Comparison of ENCODE assay signal across 31 mouse cellular contexts in genomic region chr2:154834149-154834865, GRCm38 (mm10). TPM values are rescaled to one million over a fixed set of nuclear protein-coding genes. Genes with fewer than 3 reads are reported as not detected.
DNase-seq lines count a peak whose midpoint lies in the region; ATAC-seq and TF ChIP-seq lines count a peak whose summit lies in the region.
"Had no signal": no experiment of that assay in that cellular context is flagged by ENCODE, and none has a peak within 500 bp of the region (broad histone marks: within the 10 kb centered on the region; RNA-seq: fewer than 3 reads in every experiment).

No protein-coding gene starts in this region.

- 0 out of 2 replicates have a peak, but pooled peaks cover 9% of the 10 kb centered on the region for H3K9me3 ChIP-seq in embryonic facial prominence, embryonic 14.5 days (ENCODE audit: control insufficient read depth, low read length)
- H3K9me3 ChIP-seq in embryonic facial prominence, embryonic 10.5 days, result peaks cover 7% of the 10 kb centered on the region; the same call in 1 of the 2 replicates
- H3K9me3 ChIP-seq: embryonic facial prominence, embryonic 12.5 days; G1E; heart, embryonic 12.5 days; hindbrain, embryonic 13.5 days; midbrain, embryonic 15.5 days had no signal

- 87% methylated on average over 6 of the region's 6 CpGs for WGBS in embryonic facial prominence, embryonic 14.5 days
- WGBS in embryonic facial prominence, embryonic 10.5 days, result 96% methylated on average over 6 of the region's 6 CpGs
- WGBS in cerebellum, adult 2 months, result 27% methylated on average over 6 of the region's 6 CpGs
- 89% methylated on average over 6 of the region's 6 CpGs for WGBS in kidney, adult 2 months

- no peak overlapping the region for H3K9ac ChIP-seq in embryonic facial prominence, embryonic 14.5 days (ENCODE audit: low read depth, low read length)
- H3K9ac ChIP-seq: embryonic facial prominence, embryonic 12.5 days; heart, embryonic 12.5 days; hindbrain, embryonic 13.5 days; liver, embryonic 14.5 days; midbrain, embryonic 15.5 days had no signal

- no peak for TF ChIP-seq POLR2A in cerebellum, adult 2 months (IDR thresholded peaks at IDR 0.05; ENCODE audit: borderline replicate concordance, insufficient read depth, low read length)
- no peak for TF ChIP-seq POLR2A in kidney, adult 2 months (IDR thresholded peaks at IDR 0.05; ENCODE audit: low read depth, low read length)

- no peak overlapping the region for H3K4me3 ChIP-seq in embryonic facial prominence, embryonic 14.5 days (ENCODE audit: low read depth, low read length)
- no peak overlapping the region for H3K4me3 ChIP-seq in embryonic facial prominence, embryonic 10.5 days
- H3K4me3 ChIP-seq in cerebellum, adult 2 months (replicated peaks; ENCODE audit: insufficient read depth, low read depth, low read length), result no peak overlapping the region
- no peak overlapping the region for H3K4me3 ChIP-seq in layer of hippocampus, adult 2 months
- H3K4me3 ChIP-seq in kidney, adult 2 months (ENCODE audit: insufficient read depth, low read depth, low read length), result no peak overlapping the region
- H3K4me3 ChIP-seq: embryonic facial prominence, embryonic 12.5 days; gastrocnemius, adult 2 months; heart, adult 2 months; heart, embryonic 12.5 days; hindbrain, embryonic 13.5 days; midbrain, embryonic 15.5 days had no signal

- H3K4me1 ChIP-seq in embryonic facial prominence, embryonic 14.5 days (ENCODE audit: control insufficient read depth, insufficient read depth, low read length), result no peaks in the 10 kb centered on the region; the same call in 1 of the 2 replicates
- no peaks in the 10 kb centered on the region for H3K4me1 ChIP-seq in embryonic facial prominence, embryonic 10.5 days
- H3K4me1 ChIP-seq in cerebellum, adult 2 months (ENCODE audit: control insufficient read depth, insufficient read depth, low read length), result peaks cover 4% of the 10 kb centered on the region; the same call in 1 of the 2 replicates
- peaks cover 3% of the 10 kb centered on the region; the same call in 1 of the 2 replicates for H3K4me1 ChIP-seq in kidney, adult 2 months (ENCODE audit: control insufficient read depth, insufficient read depth, low read length)
- H3K4me1 ChIP-seq: midbrain, embryonic 15.5 days had no signal

- TF ChIP-seq CTCF in cerebellum, adult 2 months (IDR thresholded peaks at IDR 0.05; ENCODE audit: borderline replicate concordance, insufficient read depth, low read depth, low read length), result no peak
- no peak for TF ChIP-seq CTCF in layer of hippocampus, adult 2 months (conservative IDR thresholded peaks at IDR 0.05)
- TF ChIP-seq CTCF in kidney, adult 2 months (conservative IDR thresholded peaks at IDR 0.05; ENCODE audit: insufficient read depth, insufficient read length, low read depth, low read length), result no peak

- 0 out of 2 replicates have a peak overlapping the region, but pooled peaks have one; percentile 6 for H3K27ac ChIP-seq in embryonic facial prominence, embryonic 14.5 days (replicated peaks; ENCODE audit: low read depth, low read length)
- no peak overlapping the region for H3K27ac ChIP-seq in embryonic facial prominence, embryonic 10.5 days (replicated peaks)
- H3K27ac ChIP-seq in cerebellum, adult 2 months (ENCODE audit: insufficient read depth, low read length), result peak overlapping the region; percentile 26
- no peak overlapping the region for H3K27ac ChIP-seq in layer of hippocampus, adult 2 months
- H3K27ac ChIP-seq in kidney, adult 2 months (ENCODE audit: insufficient read depth, low read depth, low read length), result no peak overlapping the region
- H3K27ac ChIP-seq: embryonic facial prominence, embryonic 12.5 days; gastrocnemius, adult 2 months; heart, adult 2 months; hindbrain, embryonic 13.5 days; liver, embryonic 14.5 days; midbrain, embryonic 15.5 days had no signal

- DNase-seq in embryonic facial prominence, embryonic 14.5 days (ENCODE audit: low spot score), result no peak
- no peak for DNase-seq in embryonic facial prominence, embryonic 10.5 days (ENCODE audit: low spot score)
- peak; percentile 59 to 85 for DNase-seq in cerebellum, adult 2 months
- peak; percentile 59 to 72 for DNase-seq in cerebellum, postnatal 25 days
- no peak for DNase-seq in kidney, postnatal 4 days
- DNase-seq in layer of hippocampus, adult 2 months (ENCODE audit: low spot score in 2 of 2), result no peak
- no peak for DNase-seq in kidney, adult 2 months
- DNase-seq: adrenal gland, postnatal 14 days; gastrocnemius, adult 2 months; gastrocnemius, postnatal 36 days; heart, adult 2 months; heart, postnatal 4 days; kidney, postnatal 14 days; liver; lung, adult 2 months; lung, postnatal 14 days; right cerebral cortex, adult 18-20 months; spleen, adult 18-20 months; thymus, postnatal 14 days had no signal

- ATAC-seq in embryonic facial prominence, embryonic 14.5 days (ENCODE audit: low read depth), result no peak
- ATAC-seq: forebrain, embryonic 16.5 days; intestine, embryonic 16.5 days; midbrain, embryonic 15.5 days had no signal

- no peaks in the 10 kb centered on the region for H3K27me3 ChIP-seq in embryonic facial prominence, embryonic 14.5 days (replicated peaks; ENCODE audit: control insufficient read depth, insufficient read depth, low read length)
- no peaks in the 10 kb centered on the region for H3K27me3 ChIP-seq in embryonic facial prominence, embryonic 10.5 days (replicated peaks; ENCODE audit: low read depth, poor library complexity, severe bottlenecking)
- no peaks in the 10 kb centered on the region for H3K27me3 ChIP-seq in cerebellum, adult 2 months (ENCODE audit: control insufficient read depth, insufficient read depth, low read length)
- no peaks in the 10 kb centered on the region for H3K27me3 ChIP-seq in kidney, adult 2 months (replicated peaks; ENCODE audit: control insufficient read depth, insufficient read depth, low read length)
- H3K27me3 ChIP-seq: embryonic facial prominence, embryonic 12.5 days; heart, embryonic 12.5 days; hindbrain, embryonic 13.5 days; midbrain, embryonic 15.5 days had no signal

- H3K4me2 ChIP-seq in embryonic facial prominence, embryonic 14.5 days (ENCODE audit: low read depth, low read length), result no peak overlapping the region
- H3K4me2 ChIP-seq: embryonic facial prominence, embryonic 12.5 days; heart, embryonic 12.5 days; hindbrain, embryonic 13.5 days; midbrain, embryonic 15.5 days had no signal

- H3K36me3 ChIP-seq in embryonic facial prominence, embryonic 14.5 days (ENCODE audit: control insufficient read depth, insufficient read depth, low read length), result peaks cover 12% of the 10 kb centered on the region; the same call in 1 of the 2 replicates
- peaks cover 57% of the 10 kb centered on the region for H3K36me3 ChIP-seq in embryonic facial prominence, embryonic 10.5 days (replicated peaks)
- H3K36me3 ChIP-seq in kidney, adult 2 months (ENCODE audit: control insufficient read depth, insufficient read depth, low read length), result no peaks in the 10 kb centered on the region
- H3K36me3 ChIP-seq: embryonic facial prominence, embryonic 12.5 days; hindbrain, embryonic 13.5 days; midbrain, embryonic 15.5 days had no signal

RNA-seq across cellular contexts. Expression of gene a, which starts 43.1 kb away (rescaled TPM):
- 5.3 and 6.0 TPM in 2 replicates for polyA plus RNA-seq in embryonic facial prominence, embryonic 14.5 days (2014; fragmentation: Nextera tagmentation; extraction: Ambion mirVana)
- polyA plus RNA-seq in embryonic facial prominence, embryonic 10.5 days (2016; fragmentation: Nextera tagmentation; extraction: Ambion mirVana), result 1.5 and 2.3 TPM in 2 replicates
- polyA plus RNA-seq in cerebellum, adult 2 months (2012; rRNA removed), result 0.28 TPM in 1 of 2 replicates, not detected in the other
- not detected for total RNA-seq in layer of hippocampus, adult 2 months (2021)
- polyA plus RNA-seq in kidney, adult 2 months (2012; rRNA removed), result not detected in 2 replicates
- total RNA-seq: adrenal gland, postnatal 14 days; G1E; gastrocnemius, adult 2 months; gastrocnemius, postnatal 36 days; heart, adult 2 months; heart, postnatal 4 days; layer of hippocampus, adult 18-20 months; neutrophil, adult 5-6 weeks had no signal
- polyA plus RNA-seq: heart, adult 2 months; heart, embryonic 12.5 days; heart, postnatal 0 days; intestine, embryonic 16.5 days; kidney, embryonic 14.5 days; lung, adult 2 months had no signal

RNA-seq across cellular contexts. Expression of gene Raly, which starts 43.4 kb away (rescaled TPM):
- 54.5 and 72.8 TPM in 2 replicates for polyA plus RNA-seq in embryonic facial prominence, embryonic 14.5 days (2014; fragmentation: Nextera tagmentation; extraction: Ambion mirVana)
- 52.8 and 53.1 TPM in 2 replicates for polyA plus RNA-seq in embryonic facial prominence, embryonic 10.5 days (2016; fragmentation: Nextera tagmentation; extraction: Ambion mirVana)
- polyA plus RNA-seq in cerebellum, adult 2 months (2012; rRNA removed), result 198 and 208 TPM in 2 replicates
- 10 to 100 TPM; 62.0 to 68.6 TPM for total RNA-seq in layer of hippocampus, adult 2 months (2021)
- polyA plus RNA-seq in kidney, adult 2 months (2012; rRNA removed), result 152 and 163 TPM in 2 replicates

RNA-seq across cellular contexts. Expression of gene Eif2s2, which starts 58.4 kb away (rescaled TPM):
- 107 and 118 TPM in 2 replicates for polyA plus RNA-seq in embryonic facial prominence, embryonic 14.5 days (2014; fragmentation: Nextera tagmentation; extraction: Ambion mirVana)
- 124 and 138 TPM in 2 replicates for polyA plus RNA-seq in embryonic facial prominence, embryonic 10.5 days (2016; fragmentation: Nextera tagmentation; extraction: Ambion mirVana)
- 46.1 and 50.2 TPM in 2 replicates for polyA plus RNA-seq in cerebellum, adult 2 months (2012; rRNA removed)
- 10 to 100 TPM; 50.7 to 53.2 TPM for total RNA-seq in layer of hippocampus, adult 2 months (2021)
- 9.9 and 15.2 TPM in 2 replicates for polyA plus RNA-seq in kidney, adult 2 months (2012; rRNA removed)

Comparison
In these comparisons a context has a peak if more than half of its experiments do, and no peak if none do; other contexts are left out.
1. H3K27ac ChIP-seq: peak in embryonic facial prominence, embryonic 14.5 days (single experiment) and cerebellum, adult 2 months (single experiment); none in embryonic facial prominence, embryonic 10.5 days (single experiment), layer of hippocampus, adult 2 months (single experiment) and kidney, adult 2 months (single experiment).
2. DNase-seq: peak in cerebellum, adult 2 months (2 of 2) and cerebellum, postnatal 25 days (2 of 2); none in embryonic facial prominence, embryonic 14.5 days (single experiment), embryonic facial prominence, embryonic 10.5 days (single experiment), kidney, postnatal 4 days (0 of 2), layer of hippocampus, adult 2 months (0 of 2) and kidney, adult 2 months (single experiment).